Mouse (Mus musculus): ENCODE results near the gene Car6. TPM values are rescaled to one million over a fixed set of nuclear protein-coding genes. Genes with fewer than 3 reads are reported as not detected.

Car6 gene
- total and polyA plus RNA-seq, 2 experiments from 2014 or later, result not detected

GRCm38 (mm10) chr4:150188236-150188635 is 12.9 kb downstream of the Car6 start:
- H3K27ac ChIP-seq (ENCODE audit: low read depth, low read length), result no peak overlapping the region
- H3K4me1 ChIP-seq (ENCODE audit: insufficient read depth, low read length), result no peaks in the 10 kb centered on the region
- DNase-seq (ENCODE audit: low spot score) (no peak), ATAC-seq (ENCODE audit: low FRiP score) (no peak)
- no peak for TF ChIP-seq CTCF (IDR thresholded peaks at IDR 0.05)
- WGBS, result 57% methylated on average over 11 of the region's 11 CpGs
- H3K9ac ChIP-seq (replicated peaks; ENCODE audit: low read length, poor library complexity, severe bottlenecking), result no peak overlapping the region
- H3K4me3 ChIP-seq (ENCODE audit: low read depth, low read length), result no peak overlapping the region
- H3K36me3 ChIP-seq (ENCODE audit: insufficient read depth, low read length), result no peaks in the 10 kb centered on the region
- no peaks in the 10 kb centered on the region for H3K9me3 ChIP-seq (ENCODE audit: low read length)
- H3K27me3 ChIP-seq (ENCODE audit: insufficient read depth, low read length), result no peaks in the 10 kb centered on the region
- no peak overlapping the region for H3K4me2 ChIP-seq (ENCODE audit: low read depth, low read length, poor library complexity, severe bottlenecking)

- DNase-seq (ENCODE audit: low spot score) (no peak), ATAC-seq (ENCODE audit: low FRiP score) (no peak)
- Histone ChIP-seq H3K9ac (replicated peaks; ENCODE audit: low read length, poor library complexity, severe bottlenecking) (no peak overlapping the region), H3K4me2 (ENCODE audit: low read depth, low read length, poor library complexity, severe bottlenecking) (no peak overlapping the region), H3K27me3 (ENCODE audit: insufficient read depth, low read length) (no peaks in the 10 kb centered on the region), H3K27ac (ENCODE audit: low read depth, low read length) (no peak overlapping the region), H3K4me3 (ENCODE audit: low read depth, low read length) (no peak overlapping the region), H3K9me3 (ENCODE audit: low read length) (no peaks in the 10 kb centered on the region), H3K36me3 (ENCODE audit: insufficient read depth, low read length) (no peaks in the 10 kb centered on the region), H3K4me1 (ENCODE audit: insufficient read depth, low read length) (no peaks in the 10 kb centered on the region)
- WGBS, result 90% methylated on average over 7 of the region's 7 CpGs
- TF ChIP-seq CTCF (IDR thresholded peaks at IDR 0.05), result peak; percentile 32
Measured at GRCm38 (mm10) chr4:150181304-150181703, 19.8 kb downstream of the Car6 start.

- no peak overlapping the region for H3K9ac ChIP-seq (replicated peaks; ENCODE audit: low read length, poor library complexity, severe bottlenecking)
- no peaks in the 10 kb centered on the region for H3K27me3 ChIP-seq (ENCODE audit: insufficient read depth, low read length)
- no peak overlapping the region for H3K27ac ChIP-seq (ENCODE audit: low read depth, low read length)
- ATAC-seq (ENCODE audit: low FRiP score) (no peak), DNase-seq (ENCODE audit: low spot score) (no peak)
- no peaks in the 10 kb centered on the region for H3K36me3 ChIP-seq (ENCODE audit: insufficient read depth, low read length)
- TF ChIP-seq CTCF (IDR thresholded peaks at IDR 0.05), result no peak
- WGBS, result 64% methylated on average over 4 of the region's 4 CpGs
- no peak overlapping the region for H3K4me3 ChIP-seq (ENCODE audit: low read depth, low read length)
- H3K4me2 ChIP-seq (ENCODE audit: low read depth, low read length, poor library complexity, severe bottlenecking), result no peak overlapping the region
- H3K9me3 ChIP-seq (ENCODE audit: low read length), result no peaks in the 10 kb centered on the region
- H3K4me1 ChIP-seq (ENCODE audit: insufficient read depth, low read length), result no peaks in the 10 kb centered on the region
Measured at GRCm38 (mm10) chr4:150178131-150178530, 23.0 kb downstream of the Car6 start.

- Histone ChIP-seq H3K36me3 (ENCODE audit: insufficient read depth, low read length) (no peaks in the 10 kb centered on the region), H3K27me3 (ENCODE audit: insufficient read depth, low read length) (no peaks in the 10 kb centered on the region), H3K9me3 (ENCODE audit: low read length) (no peaks in the 10 kb centered on the region), H3K4me3 (ENCODE audit: low read depth, low read length) (no peak overlapping the region), H3K4me1 (ENCODE audit: insufficient read depth, low read length) (no peaks in the 10 kb centered on the region), H3K4me2 (ENCODE audit: low read depth, low read length, poor library complexity, severe bottlenecking) (no peak overlapping the region), H3K27ac (ENCODE audit: low read depth, low read length) (no peak overlapping the region), H3K9ac (replicated peaks; ENCODE audit: low read length, poor library complexity, severe bottlenecking) (no peak overlapping the region)
- no peak for TF ChIP-seq CTCF (IDR thresholded peaks at IDR 0.05)
- ATAC-seq (ENCODE audit: low FRiP score) (no peak), DNase-seq (ENCODE audit: low spot score) (no peak)
- 80% methylated on average over 8 of the region's 8 CpGs for WGBS
Measured at GRCm38 (mm10) chr4:150177122-150177521, 24.0 kb downstream of the Car6 start.

GRCm38 (mm10) chr4:150176535-150176934 is 24.6 kb downstream of the Car6 start:
- Histone ChIP-seq H3K4me3 (ENCODE audit: low read depth, low read length) (no peak overlapping the region), H3K27ac (ENCODE audit: low read depth, low read length) (no peak overlapping the region), H3K4me1 (ENCODE audit: insufficient read depth, low read length) (no peaks in the 10 kb centered on the region), H3K9me3 (ENCODE audit: low read length) (no peaks in the 10 kb centered on the region), H3K4me2 (ENCODE audit: low read depth, low read length, poor library complexity, severe bottlenecking) (no peak overlapping the region), H3K9ac (replicated peaks; ENCODE audit: low read length, poor library complexity, severe bottlenecking) (no peak overlapping the region), H3K27me3 (ENCODE audit: insufficient read depth, low read length) (no peaks in the 10 kb centered on the region), H3K36me3 (ENCODE audit: insufficient read depth, low read length) (no peaks in the 10 kb centered on the region)
- DNase-seq (ENCODE audit: low spot score), result peak; percentile 36
- peak; percentile 79 for TF ChIP-seq CTCF (IDR thresholded peaks at IDR 0.05)
- no peak for ATAC-seq (ENCODE audit: low FRiP score)
- WGBS, result 9% methylated on average over 7 of the region's 7 CpGs

- no peaks in the 10 kb centered on the region for H3K9me3 ChIP-seq (ENCODE audit: low read length)
- H3K36me3 ChIP-seq (ENCODE audit: insufficient read depth, low read length), result no peaks in the 10 kb centered on the region
- no peak for ATAC-seq (ENCODE audit: low FRiP score)
- H3K9ac ChIP-seq (replicated peaks; ENCODE audit: low read length, poor library complexity, severe bottlenecking), result no peak overlapping the region
- no peaks in the 10 kb centered on the region for H3K4me1 ChIP-seq (ENCODE audit: insufficient read depth, low read length)
- H3K27ac ChIP-seq (ENCODE audit: low read depth, low read length), result no peak overlapping the region
- H3K4me3 ChIP-seq (ENCODE audit: low read depth, low read length), result no peak overlapping the region
- no peaks in the 10 kb centered on the region for H3K27me3 ChIP-seq (ENCODE audit: insufficient read depth, low read length)
- no peak overlapping the region for H3K4me2 ChIP-seq (ENCODE audit: low read depth, low read length, poor library complexity, severe bottlenecking)
- peak; percentile 45; the same call in 1 of the 2 replicates for TF ChIP-seq CTCF (IDR thresholded peaks at IDR 0.05)
- WGBS, result 95% methylated on average over 14 of the region's 14 CpGs
- no peak for DNase-seq (ENCODE audit: low spot score)
Measured at GRCm38 (mm10) chr4:150174027-150174426, 27.1 kb downstream of the Car6 start.

Data from midbrain, postnatal 0 days (tissue).